Mouse (Mus musculus) bone marrow macrophage, adult 2 months (primary cell): ENCODE data around the gene Dnajc13.

Experiments used
- CTCF ChIP-seq: IDR thresholded peaks from 2 replicates; pipeline ENCODE4 v1.5.1; 2012; ENCODE audit warnings: low read depth, mild to moderate bottlenecking, low read length, moderate library complexity
- POLR2A ChIP-seq: IDR thresholded peaks from 2 replicates; pipeline ENCODE4 v1.6.1; 2012; ENCODE audit warnings: mild to moderate bottlenecking, low read depth, low read length, borderline replicate concordance

GRCm38 (mm10) chr9:104101458-104101857 lies 161.3 kb downstream of the Dnajc13 start:
- TF ChIP-seq CTCF (no peak), POLR2A (no peak)
